Mouse (Mus musculus): Measurements from ENCODE around the gene Nfil3.

DNA sequence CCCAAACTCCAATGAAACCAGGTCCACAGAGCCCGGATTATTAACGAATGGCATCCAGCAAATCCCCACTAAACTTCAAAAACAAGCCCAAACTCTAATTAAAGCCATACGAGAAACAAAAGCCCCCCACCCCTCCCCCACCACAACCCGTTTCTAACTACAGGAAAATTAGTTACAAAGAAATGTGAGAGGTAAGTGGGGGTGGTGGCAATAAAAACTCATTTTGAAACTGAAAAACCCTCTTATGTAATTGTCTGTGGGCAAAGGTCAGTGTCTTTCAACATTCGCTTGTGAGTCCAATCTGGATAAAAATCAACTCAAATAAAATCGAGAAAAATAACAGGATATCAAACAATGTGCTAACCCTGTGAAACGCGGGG, 4.8 kb downstream of the Nfil3 start:
- TF ChIP-seq CTCF (IDR thresholded peaks at IDR 0.05; ENCODE audit: borderline replicate concordance, extremely low read depth, insufficient read depth, insufficient read length) (no peak), POLR2A (IDR thresholded peaks at IDR 0.05; ENCODE audit: borderline replicate concordance, extremely low read depth, insufficient read depth, insufficient read length, poor library complexity, severe bottlenecking) (no peak)
